Mouse (Mus musculus) layer of hippocampus, adult 2 months (tissue): ENCODE data around the gene Camsap2. TPM values are rescaled to one million over a fixed set of nuclear protein-coding genes. Genes with fewer than 3 reads are reported as not detected.

Experiments
- DNase-seq, 2 experiments: peaks; one replicate each; pipeline ENCODE4 v3.0.0; 2022; ENCODE audit warnings: low spot score in 2 of 2
- H3K27ac ChIP-seq: fragments of 200-600 bp; 2 replicates; pipeline ENCODE4 v1.8.1; 2022
- H3K4me3 ChIP-seq: fragments of 200-600 bp; 2 replicates; pipeline ENCODE4 v1.8.1; 2022; ENCODE audit warnings: mild to moderate bottlenecking
- CTCF ChIP-seq: fragments of 200-600 bp; conservative IDR thresholded peaks from 2 replicates; pipeline ENCODE4 v1.8.1; 2022; ENCODE audit warnings: antibody characterized with exemption, mild to moderate bottlenecking, moderate library complexity
- total RNA-seq, 2 experiments: library from RNA; stranded (reverse); gene quantifications; 2 replicates each; pipeline ENCODE4 v1.2.3; 2021

Gene Camsap2
- total RNA-seq, 2 experiments from 2014 or later: 132 to 141 TPM

DNA sequence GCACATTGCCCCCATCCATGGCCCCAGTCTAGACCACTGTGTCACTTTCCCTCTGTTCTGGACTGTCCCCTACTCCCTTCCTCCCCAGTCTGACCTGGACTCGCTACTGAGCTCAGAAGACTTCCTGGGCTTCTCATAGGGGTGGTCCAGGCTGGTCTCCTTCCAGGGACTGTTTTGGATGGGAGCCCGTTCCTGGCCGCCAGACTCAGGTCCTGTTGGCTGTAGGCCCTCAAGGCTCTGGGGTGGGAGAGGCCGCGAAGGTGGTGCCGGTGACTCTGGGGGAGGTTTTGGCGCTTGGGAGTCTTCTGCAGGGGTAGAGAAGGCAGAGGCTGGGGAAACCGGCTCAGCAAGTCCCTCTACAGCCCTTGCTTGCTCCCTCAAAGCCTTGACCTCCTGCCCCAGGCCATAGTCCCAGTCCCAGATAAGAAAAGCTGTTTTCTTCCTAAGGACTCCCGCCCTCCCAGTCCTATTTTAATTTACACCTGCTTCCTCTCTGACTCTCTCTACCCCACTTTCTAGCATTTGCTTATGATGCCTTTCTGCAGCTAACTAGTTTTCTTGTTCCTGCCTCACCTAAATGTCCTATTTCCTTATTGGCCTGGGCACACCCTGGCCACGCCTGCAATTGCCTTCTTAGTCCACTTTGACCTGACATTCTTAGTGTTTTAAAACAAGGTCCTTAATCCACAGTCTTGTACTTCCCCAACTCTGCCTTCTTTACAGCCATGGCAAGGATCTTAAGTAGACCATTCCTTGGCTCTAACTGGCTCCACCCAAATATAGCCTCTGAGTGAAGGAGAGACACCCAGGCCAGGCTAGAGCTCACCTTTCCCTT lies 125.7 kb downstream of the Camsap2 start:
- no peak for DNase-seq
- TF ChIP-seq CTCF: no peak
- H3K27ac ChIP-seq: no peak overlapping the region
- H3K4me3 ChIP-seq: no peak overlapping the region

Other genes with a start within 250 kb of the Camsap2 start
- gene Kif21b, start 214.7 kb downstream of the Camsap2 start, total RNA-seq: 10 to 100 TPM; 33.9 to 36.5 TPM
- 1 to 10 TPM; 1.3 to 1.5 TPM for gene Mroh3, start 133.3 kb downstream of the Camsap2 start, total RNA-seq
- 1 to 10 TPM; 3.0 to 3.2 TPM for gene Inava, start 111.8 kb downstream of the Camsap2 start, total RNA-seq
- 1 to 10 TPM; 5.0 to 5.5 TPM for gene Gpr25, start 85.2 kb downstream of the Camsap2 start, total RNA-seq
- 10 to 100 TPM in 1 of 2 experiments, 1 to 10 TPM in 1; 9.7 to 11.2 TPM for gene Ddx59, start 69.2 kb upstream of the Camsap2 start, total RNA-seq
- gene Kif14, start 120.2 kb upstream of the Camsap2 start, total RNA-seq: under 1 TPM; 0.12 to 0.20 TPM